Mouse (Mus musculus): ENCODE results near the gene Abcc12.

The Abcc12 gene

DNA sequence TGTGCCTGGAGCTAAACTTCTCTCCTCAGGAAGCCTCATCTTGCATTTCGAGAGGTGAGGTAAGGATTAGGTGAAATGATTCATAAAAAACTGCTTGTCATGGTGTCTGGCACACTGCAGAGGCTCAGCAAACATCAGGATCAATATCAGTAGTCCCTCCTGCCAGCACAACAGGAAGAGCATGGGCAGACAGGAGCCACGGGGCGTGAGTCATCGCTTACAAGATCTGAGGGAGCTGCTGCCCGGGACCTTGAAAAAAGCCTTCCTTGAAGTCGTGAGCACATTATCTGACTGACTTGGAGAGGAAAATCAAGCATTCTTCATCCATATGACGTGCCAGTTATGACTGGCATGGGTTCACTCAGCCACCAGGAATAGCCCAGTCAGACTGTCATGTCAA is 79.1 kb downstream of the Abcc12 start:
- DNase-seq: no peak

DNA sequence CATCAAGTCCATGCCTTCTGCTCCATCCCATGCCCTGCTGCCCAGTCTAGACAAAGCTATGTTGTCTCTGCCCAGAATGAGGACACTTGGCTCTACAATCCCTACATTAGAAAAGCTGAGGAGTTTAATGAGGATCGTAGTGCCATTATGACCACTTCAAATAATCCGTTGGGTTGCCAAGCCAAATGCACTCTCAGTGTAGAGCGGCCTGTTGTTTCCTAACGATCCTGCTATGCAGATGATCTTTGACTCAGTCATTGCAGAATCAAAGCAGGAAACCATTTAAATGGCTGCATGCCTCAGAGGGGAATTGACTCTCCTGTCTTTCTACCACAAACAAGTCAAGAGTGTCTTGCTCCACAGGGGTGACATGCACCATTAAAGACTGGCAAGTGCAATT is 85.4 kb downstream of the Abcc12 start:
- DNase-seq: no peak

DNA sequence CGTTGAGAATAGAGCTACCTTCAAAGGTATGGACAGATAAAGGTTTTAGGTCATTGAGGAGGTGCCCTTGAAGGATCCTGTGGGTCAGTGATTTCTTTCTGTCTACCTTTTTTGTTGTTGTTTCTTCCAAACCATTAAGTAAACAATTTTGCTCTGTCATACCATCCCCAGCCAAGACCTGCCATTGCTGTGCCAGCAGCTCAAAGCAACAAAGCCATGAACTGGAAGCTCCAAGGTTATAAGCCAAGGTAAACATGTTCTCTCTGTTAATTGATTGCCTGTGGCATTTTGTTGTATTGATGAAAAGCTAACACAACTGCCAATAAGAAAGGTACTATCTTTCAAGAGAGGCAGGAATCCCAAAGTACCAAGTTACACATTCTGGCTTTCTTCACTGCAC is 86.6 kb downstream of the Abcc12 start:
- DNase-seq: no peak

DNA sequence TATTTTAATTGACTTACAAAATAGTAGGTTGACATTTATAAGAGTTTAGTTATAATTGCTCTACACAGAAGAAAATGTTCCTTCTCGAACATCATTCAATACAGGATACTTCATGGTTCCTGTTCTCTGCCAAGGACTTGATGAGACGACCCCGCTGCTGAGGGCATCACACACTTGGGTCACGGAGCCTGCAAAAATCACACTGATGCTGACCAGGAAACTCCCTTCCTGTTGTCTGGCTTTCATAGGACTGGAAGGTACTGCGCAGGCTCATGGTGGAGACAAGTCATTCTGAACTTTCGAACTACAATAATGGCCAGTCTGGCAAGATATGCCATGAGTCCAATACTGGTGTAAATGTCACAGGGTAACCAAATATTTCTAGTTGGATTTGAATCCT is 95.1 kb downstream of the Abcc12 start:
- DNase-seq: peak; percentile 3

DNA sequence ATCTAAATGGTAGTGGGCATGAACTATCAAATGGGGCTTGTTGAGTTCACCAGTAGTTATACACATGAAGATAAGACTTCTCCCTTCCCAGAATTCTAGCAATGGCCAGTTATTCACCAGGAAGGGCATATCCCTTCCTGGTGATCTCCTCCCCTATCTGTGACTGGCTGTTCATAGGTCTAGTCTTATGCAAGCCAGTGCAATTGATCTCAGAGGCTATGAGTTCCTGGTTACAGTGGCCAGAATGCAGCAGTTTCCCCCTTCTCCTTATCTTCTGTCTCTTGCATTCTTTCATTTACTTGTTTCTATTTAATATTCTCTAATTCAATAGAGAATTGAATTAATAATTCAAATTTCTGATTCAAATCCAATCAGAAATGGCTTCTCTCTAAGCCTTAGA is 96.2 kb downstream of the Abcc12 start:
- DNase-seq: no peak

DNA sequence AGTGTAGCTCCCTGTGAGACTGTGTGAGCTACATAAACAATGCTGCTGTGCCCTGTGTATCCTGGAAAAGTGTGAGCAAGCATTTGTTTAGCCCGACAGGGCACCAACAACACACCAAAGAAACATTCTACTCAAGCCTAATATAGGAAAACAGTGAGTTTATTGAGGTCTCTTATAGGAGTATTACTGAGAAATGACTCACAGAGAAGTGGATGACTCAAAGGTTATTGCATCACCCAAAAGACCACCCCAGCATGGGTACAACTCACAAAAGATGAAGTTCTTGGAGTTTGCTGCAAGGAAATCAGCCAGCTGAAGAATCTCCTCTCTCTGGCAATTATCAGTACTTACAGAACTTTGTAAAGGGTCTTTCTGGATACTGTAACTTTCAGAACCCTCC is 98.4 kb downstream of the Abcc12 start:
- DNase-seq: no peak

DNA sequence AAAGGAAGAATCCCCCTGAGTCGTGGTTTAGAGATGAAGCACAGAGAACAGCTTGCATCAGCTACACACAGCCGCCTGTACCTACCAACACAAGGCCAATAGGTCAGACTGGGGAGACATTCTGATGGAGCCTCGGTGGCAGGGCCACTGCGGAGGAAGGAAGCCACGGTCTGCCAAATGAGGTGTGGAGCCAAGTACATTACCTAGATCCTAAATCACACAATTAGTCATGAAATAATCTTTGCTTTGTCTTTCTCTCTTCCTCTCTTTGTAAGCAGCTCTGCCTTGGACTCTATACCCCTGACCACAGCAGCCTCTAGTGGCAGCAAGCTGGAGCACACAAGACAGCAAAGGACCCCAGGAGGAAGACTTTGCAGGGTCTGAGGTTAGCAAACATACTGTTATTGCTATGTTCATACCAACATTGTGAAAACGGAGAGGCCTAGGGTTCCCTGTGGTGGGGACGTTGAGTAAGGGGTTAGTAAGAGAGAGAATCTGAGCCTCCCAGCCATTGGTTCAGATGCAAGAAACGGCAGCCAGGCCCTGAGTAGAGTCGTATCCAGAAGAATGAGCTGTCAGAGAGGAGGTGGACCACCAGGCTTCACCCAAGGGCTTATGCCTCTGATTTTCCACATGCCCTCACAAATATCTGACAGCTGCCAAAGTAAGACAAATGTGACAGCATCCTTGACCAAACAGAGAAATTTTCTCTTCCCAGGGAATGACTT is 104.6 kb downstream of the Abcc12 start:
- DNase-seq: peak; percentile 22

DNA sequence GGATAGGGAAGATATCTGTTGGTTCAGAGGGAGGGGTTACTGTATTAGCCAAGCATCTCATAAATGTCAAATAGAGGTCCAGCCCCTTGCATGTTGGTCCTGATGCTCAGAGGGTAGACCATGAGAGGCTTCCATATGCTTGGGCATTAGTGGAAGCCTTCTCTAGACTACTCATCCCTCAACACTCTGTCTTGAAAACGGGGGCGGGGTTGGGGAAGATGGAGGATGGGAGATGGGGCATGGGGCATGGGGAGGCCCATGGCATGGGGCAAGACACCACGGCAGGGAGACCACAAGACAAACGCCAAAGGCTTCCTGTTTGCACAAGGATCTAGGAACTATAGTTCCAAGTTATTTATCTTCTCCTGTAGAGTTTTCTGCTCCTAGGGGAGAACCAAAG is 106.0 kb downstream of the Abcc12 start:
- DNase-seq: no peak

DNA sequence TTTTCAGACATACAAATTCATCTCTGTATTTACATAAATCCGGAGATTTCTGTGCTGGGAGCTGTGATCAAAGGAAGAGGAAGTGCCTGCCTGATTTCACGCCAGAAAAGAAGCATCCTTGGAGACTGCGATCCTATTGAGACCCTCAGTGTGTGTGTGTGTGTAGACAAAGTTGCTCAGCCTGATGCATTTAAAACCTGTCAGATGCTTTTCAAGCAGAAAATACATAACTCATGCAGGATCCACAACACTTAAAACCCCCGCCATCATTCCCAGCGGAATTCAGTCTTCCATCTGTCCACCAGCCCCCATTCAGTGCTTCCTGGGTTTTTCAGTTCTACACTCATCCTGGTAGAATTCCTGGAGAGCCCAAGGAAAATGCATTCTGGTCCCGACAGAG is 107.4 kb downstream of the Abcc12 start:
- DNase-seq: no peak

DNA sequence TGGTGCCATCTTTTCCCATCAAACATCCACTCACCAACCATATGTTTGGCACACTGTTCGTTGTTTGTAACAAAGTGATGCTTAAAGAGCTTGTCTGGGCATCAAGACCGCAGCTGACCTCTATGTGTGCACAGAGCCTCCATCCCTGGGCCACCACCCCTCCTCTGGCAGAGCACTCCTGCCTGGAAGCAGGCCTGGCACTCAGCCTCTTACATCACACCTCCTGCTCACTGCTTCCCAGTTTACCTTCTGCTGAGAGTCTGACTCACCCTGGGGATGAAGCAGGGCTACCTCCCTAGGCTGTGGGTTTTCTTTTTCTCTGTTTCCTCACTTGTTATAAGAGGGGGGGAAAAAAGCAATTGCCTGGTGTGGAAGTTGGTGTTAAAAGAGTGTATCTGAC is 109.8 kb downstream of the Abcc12 start:
- DNase-seq: no peak

DNA sequence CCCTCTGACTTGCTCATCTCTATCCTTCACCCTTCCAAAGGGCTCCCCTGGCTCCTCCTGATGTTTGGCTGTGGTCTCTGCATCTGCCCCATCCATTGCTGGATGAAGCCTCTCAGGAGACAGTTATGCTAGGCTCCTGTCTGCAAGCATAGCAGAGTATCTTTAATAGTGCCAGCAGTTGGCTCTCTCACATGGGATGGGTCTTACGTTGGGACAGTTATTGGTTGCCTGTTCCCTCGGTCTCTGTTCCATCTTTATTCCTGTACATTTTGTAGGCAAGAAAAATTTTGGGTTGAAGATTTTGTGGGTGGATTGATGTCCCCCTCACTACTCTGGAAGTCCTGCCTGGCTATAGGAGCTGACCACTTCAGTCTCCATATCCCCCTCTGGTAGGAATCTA is 117.3 kb downstream of the Abcc12 start:
- DNase-seq: no peak

DNA sequence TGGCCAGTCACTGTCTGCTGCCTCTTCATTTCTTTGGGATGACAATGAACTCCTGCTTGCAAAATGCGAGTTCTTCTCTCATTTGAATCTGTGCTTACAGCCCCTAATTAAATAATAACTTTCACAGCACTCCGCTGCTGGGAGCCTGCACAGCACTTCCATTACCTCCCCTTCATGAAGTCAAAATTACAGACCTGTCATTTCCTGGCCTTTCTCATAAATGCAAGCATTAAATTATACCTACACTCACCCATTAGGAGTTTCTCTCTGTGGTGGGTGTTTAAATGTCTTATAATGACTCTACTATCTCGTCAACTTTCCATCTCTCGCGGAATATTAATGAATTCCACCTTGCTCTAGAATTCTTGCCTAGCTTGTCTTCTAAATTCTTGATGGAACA is 120.1 kb downstream of the Abcc12 start:
- DNase-seq: no peak

DNA sequence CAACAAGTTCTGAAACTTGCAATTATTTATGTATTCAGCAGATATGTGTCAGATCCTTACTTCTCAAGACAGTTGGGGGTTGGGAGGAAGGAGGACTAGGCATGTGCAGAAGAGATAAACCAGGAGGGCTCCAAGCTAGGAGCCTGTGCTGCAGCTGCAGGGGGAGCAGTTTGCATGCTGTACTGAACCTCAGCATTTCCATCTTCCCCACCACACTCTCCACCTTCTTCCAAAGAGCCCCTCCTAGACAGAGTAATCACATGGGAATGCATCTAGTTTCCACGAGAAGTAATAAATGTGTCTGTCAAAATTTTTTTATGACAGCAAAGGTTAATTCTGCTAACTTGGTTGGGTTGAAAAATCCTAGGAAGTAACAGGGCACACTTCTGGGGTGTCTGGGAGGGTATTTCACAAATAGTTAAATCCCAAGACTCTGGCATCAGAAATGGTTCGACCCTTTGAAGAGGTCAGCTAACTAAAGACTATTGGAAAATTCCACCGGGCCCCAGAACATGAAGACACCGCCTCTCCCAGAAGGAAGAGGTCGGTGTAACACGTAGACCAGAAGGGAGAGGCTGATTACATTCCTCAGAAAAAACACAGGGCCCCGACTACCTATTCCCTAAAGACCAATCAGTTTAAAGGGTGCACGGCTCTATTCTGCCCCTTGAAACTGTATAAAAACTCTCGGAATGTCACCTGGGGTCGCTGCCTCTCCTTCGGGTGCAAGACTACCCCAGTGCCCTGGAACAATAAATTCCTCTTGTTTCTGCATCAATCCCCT is 126.6 kb downstream of the Abcc12 start:
- no peak for DNase-seq

DNA sequence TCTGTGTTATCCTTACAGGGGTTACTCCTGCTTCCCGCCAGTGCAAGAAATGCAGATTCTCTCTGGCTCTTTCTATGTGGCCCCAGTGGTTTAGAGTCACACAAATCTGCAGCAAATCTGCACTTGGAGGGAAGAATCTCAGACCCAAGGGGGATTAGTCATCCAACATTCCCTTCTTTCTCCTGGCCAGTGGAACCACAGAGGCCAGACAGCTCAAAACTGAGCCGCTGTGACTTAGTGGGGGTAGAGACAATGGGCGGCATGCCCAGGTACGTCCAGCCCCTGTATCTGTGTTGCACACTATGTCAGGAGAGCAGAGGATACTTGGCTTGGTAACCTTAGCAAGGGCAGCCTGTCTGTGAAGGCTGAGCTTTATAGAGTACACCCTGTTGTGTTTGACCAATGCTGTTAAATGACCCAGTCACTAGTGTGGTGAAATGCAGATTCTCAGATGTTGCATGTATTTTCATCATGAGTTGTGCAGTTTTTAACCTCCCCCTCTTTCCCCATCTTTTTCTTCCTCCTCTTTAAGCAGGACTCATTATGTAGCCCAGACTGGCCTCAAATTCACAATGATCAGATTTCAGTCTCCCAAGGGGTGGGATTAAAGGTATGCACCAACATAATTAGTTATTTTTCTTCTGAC is 130.5 kb downstream of the Abcc12 start:
- no peak for DNase-seq

DNA sequence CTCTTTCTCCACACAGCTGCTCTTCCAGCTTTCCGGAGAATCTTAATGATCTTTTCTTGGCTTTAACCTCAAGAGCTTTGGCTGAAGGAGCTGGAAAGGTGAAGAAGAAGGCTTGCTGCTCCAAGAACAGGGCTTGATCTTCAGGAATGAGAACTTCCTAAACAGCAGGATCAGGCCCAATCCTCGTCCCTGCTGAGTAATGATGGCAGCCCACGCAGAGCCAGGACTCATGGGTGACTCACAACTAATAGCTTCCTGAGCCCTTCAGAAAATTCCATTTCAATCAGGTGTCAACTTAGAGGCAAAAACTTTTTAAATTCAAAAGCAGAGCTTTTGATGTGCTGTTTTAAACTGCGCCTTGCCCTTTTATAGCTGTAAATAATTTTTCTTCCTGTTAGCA is 135.0 kb downstream of the Abcc12 start:
- DNase-seq: no peak

DNA sequence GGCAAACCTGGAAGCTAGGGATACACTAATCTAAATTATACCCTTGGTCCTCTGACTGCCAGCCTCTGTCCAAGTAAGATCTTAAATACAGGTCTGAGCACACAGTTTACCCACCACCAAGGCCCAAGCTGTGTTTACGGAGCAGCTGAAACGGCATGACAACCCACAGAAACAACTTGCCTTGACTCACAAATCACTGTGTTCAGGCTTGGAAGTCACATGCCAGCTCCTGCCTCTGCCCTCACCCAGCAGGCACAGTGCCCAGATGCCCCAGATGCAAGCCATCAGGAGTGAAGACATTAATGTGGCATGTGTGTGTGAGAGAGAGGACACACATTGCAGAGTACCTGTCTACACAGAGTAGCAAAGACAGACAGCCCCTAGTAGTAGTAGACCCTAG is 136.7 kb downstream of the Abcc12 start:
- no peak for DNase-seq

DNA sequence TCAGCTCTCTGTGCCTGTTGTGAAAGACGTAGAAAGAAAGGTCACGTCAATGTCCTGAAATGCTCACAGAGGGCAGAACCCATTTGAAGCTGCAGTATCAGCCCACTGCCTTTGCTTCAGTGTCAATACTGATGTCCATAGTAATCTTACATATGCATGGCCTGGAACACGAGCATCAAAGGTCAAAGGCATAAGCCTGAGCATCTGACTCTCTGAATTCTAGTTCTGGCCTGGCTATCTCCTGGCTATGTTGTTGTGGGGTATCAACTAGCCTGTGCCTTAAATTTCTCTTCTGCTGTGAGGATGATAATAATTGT is 141.5 kb downstream of the Abcc12 start:
- DNase-seq: no peak

DNA sequence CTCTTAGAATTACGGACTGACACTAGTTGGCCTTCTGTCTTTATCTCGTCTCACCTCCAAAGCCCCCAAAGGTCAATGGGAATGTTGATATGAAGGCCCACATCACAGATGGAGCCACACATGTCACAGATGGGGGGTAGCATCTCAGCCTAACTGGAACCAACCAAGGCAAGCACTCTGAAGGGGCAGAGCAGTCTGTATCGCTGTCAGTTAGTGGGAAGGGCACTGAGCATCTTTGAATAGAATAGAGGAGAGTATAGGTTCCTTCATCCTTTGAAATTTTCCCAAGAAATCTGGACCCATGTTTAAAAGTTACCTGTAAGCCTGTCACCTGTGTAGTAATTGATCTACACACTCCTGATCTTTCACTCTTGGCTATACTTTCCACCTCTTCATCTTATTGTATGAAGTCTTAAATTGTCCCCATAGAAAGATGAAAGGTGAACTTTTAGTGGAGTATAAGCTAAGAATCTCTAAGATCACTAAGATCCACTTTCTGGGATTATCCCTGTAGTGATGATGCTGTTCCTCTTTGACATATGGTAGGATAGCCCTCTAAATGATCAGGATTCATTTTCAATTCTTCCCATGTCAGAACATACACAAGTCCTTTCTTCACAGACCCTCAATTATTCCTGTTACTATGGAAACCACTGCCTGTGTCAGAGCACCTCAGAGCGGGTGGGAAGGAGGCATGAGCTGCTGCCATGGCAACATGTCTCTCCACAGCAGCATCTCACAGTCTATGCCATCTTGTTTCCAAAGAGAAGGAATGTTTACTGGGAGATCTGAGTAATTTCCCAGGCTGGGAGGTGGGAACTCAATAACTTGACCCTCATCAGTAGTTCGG is 142.1 kb downstream of the Abcc12 start:
- DNase-seq: no peak

DNA sequence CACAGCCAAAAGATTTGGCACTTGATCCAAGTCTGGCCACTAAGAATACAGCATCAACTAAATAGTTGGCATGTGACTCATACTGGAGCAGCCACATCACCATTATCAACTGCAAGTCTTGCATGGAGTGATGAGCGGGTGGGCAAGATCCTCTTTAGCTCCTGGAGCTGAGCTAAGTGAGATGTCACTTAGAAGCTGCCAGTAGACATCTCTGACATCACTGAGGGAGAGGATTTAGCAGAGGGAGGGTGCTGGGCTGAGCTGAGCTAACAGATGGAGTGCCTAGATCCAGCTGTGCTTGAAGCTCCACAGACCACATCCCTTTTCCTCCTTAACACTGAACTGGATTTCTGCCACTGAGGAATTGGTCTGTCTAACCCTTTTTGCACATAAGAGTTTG is 143.1 kb downstream of the Abcc12 start:
- no peak for DNase-seq
